Mouse (Mus musculus) olfactory bulb, adult 2 months (tissue): ENCODE measurements around the gene Klhl6.

Experiments
- CTCF ChIP-seq: fragments of 200-500 bp; IDR thresholded peaks from 2 replicates; pipeline ENCODE4 v1.5.1; 2012; ENCODE audit warnings: low read depth, mild to moderate bottlenecking, low read length, moderate library complexity; ENCODE audit not compliant: insufficient read depth
- POLR2A ChIP-seq: fragments of 200-500 bp; IDR thresholded peaks from 2 replicates; pipeline ENCODE4 v1.6.1; 2012; ENCODE audit warnings: mild to moderate bottlenecking, low read depth, low read length, moderate library complexity; ENCODE audit not compliant: insufficient read depth

DNA sequence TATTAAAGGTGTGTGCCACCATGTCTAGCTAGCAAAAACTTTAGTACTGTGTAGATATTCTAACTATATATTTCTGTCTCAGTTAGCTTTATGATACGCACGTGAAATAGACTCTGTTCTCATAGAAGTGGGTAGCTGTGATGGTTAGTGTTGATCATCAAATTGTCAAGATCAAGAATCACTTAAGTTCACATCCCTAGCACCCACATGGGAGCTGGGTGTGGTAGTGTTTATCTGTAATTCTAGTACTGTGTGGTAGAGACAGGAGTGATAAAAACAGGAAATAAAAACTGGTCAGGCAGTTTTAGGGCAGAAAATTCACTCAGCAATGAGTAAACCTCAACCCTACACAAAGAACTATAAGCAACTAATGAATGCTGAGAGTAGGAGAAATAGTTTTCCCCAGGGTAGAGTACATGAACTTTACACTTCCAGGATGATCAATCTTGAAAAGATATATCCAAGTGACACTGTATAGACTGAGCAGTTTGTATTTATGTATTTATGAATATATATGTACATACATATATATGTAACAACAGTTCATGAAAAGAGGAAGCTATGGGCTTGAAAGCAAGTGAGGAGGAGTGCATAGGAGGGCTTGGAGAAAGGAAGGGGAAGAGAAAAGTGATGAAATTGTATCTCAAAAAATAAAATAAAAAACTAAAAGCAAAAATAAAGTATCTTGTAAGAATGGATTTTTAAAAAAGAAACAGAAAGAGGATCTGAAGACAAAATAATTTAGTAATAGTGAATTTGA is 2.2 kb upstream of the Klhl6 start:
- TF ChIP-seq CTCF (no peak), POLR2A (no peak)
